Mouse (Mus musculus) testis, adult 2 months (tissue): ENCODE data around the gene Smg6.

Source experiments
- CTCF ChIP-seq: fragments of 200-500 bp; IDR thresholded peaks from 2 replicates; pipeline ENCODE4 v1.5.1; 2012; ENCODE audit warnings: low read depth, mild to moderate bottlenecking, inconsistent platforms, low read length, moderate library complexity; ENCODE audit not compliant: control insufficient read depth, insufficient read depth, insufficient replicate concordance
- POLR2A ChIP-seq: fragments of 200-500 bp; IDR thresholded peaks from 2 replicates; pipeline ENCODE4 v1.6.1; 2012; ENCODE audit warnings: low read depth, mild to moderate bottlenecking, inconsistent platforms, low read length, moderate library complexity; ENCODE audit not compliant: control insufficient read depth

- TF ChIP-seq POLR2A, result no peak
- no peak for TF ChIP-seq CTCF
These were observed 125.6 kb downstream of the Smg6 start for GRCm38 (mm10) chr11:75051239-75051638.
